Mouse (Mus musculus) layer of hippocampus, postnatal 10 days (tissue): ENCODE results near the gene Gm21679. TPM values are rescaled to one million over a fixed set of nuclear protein-coding genes. Genes with fewer than 3 reads are reported as not detected.
"Not testable (repeated sequence)": the region's sequence is repeated elsewhere in the genome, so short reads cannot be mapped to it uniquely, and the experiment has no call there.

Source experiments
- DNase-seq, 2 experiments: peaks; one replicate each; pipeline ENCODE4 v3.0.0; 2021; ENCODE audit warnings: low spot score in 2 of 2
- long read RNA-seq: library from polyadenylated mRNA; stranded (forward); transcript quantifications from one replicate; pipeline ENCODE4 v2.0.0, GENCODE M21; 2023
- total RNA-seq, 2 experiments: library from RNA; stranded (reverse); gene quantifications; 2 replicates each; pipeline ENCODE4 v1.2.3; 2021

Gm21679 gene
- not detected for total RNA-seq
- long read RNA-seq: 0 reads

- DNase-seq: not testable (repeated sequence)
These were observed at the start of gene Gm21679 for GRCm38 (mm10) chrY:29683270-29683669. Gene Gm21679 (minus strand): TSS chrY:29683370.
